Mouse (Mus musculus): ENCODE measurements around the gene C330007P06Rik.
"Not testable (repeated sequence)": the region's sequence is repeated elsewhere in the genome, so short reads cannot be mapped to it uniquely, and the experiment has no call there.

C330007P06Rik gene

GRCm38 (mm10) chrX:36796734-36797133 is 77.2 kb downstream of the C330007P06Rik start:
- not testable (repeated sequence) for DNase-seq (ENCODE audit: low spot score)

GRCm38 (mm10) chrX:36796163-36796581 is 77.7 kb downstream of the C330007P06Rik start:
- DNase-seq (ENCODE audit: low spot score): peak; percentile 80

- peak; percentile 89 for DNase-seq (ENCODE audit: low spot score)
Measured at GRCm38 (mm10) chrX:36795424-36796162, 78.3 kb downstream of the C330007P06Rik start, which contains the start of gene Slc25a5. Slc25a5 (plus strand) TSS chrX:36795651.

- DNase-seq (ENCODE audit: low spot score): no peak
Measured at GRCm38 (mm10) chrX:36794571-36794970, 79.3 kb downstream of the C330007P06Rik start.

- DNase-seq (ENCODE audit: low spot score): no peak
Measured at GRCm38 (mm10) chrX:36789360-36789759, 84.6 kb downstream of the C330007P06Rik start.

GRCm38 (mm10) chrX:36777694-36778093 is 96.2 kb downstream of the C330007P06Rik start:
- DNase-seq (ENCODE audit: low spot score): no peak

GRCm38 (mm10) chrX:36775520-36775919 is 98.4 kb downstream of the C330007P06Rik start:
- no peak for DNase-seq (ENCODE audit: low spot score)

Measured in lung, postnatal 25 days (tissue).